Comparison of ENCODE assay signal across 8 mouse cellular contexts in the genomic region with DNA sequence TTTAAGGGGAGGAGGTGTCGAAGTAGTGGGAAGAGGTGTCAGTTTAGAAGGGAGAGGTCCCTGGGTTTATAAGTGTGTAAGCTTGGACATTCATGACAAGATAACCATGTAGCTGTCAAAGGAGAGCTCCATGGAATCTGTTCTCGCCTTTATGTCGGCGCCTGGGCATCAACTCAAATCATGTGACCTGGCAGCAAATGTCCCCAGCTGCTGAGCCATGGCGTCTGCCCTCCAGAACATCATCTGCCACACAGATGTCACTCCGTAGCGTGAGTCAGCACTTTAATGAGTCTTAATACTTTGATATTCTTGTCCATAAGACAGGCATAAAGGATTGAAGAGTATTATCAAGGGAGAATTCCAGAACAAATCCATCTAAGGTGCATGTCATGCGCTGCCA. TPM values are rescaled to one million over a fixed set of nuclear protein-coding genes. Genes with fewer than 3 reads are reported as not detected.
DNase-seq lines count a peak whose midpoint lies in the region; ATAC-seq and TF ChIP-seq lines count a peak whose summit lies in the region.

No protein-coding gene starts in this region.

- H3K36me3 ChIP-seq in kidney, adult 2 months (ENCODE audit: control insufficient read depth, insufficient read depth, low read length) = no peaks in the 10 kb centered on the region
- H3K36me3 ChIP-seq in midbrain, embryonic 14.5 days (ENCODE audit: control insufficient read depth, insufficient read depth, low read length) = no peaks in the 10 kb centered on the region
- H3K36me3 ChIP-seq in intestine, embryonic 15.5 days = no peaks in the 10 kb centered on the region

- no peak for TF ChIP-seq POLR2A in kidney, adult 2 months (IDR thresholded peaks at IDR 0.05; ENCODE audit: low read depth, low read length)

- no peaks in the 10 kb centered on the region for H3K27me3 ChIP-seq in kidney, adult 2 months (replicated peaks; ENCODE audit: control insufficient read depth, insufficient read depth, low read length)
- peaks cover 31% of the 10 kb centered on the region for H3K27me3 ChIP-seq in midbrain, embryonic 14.5 days (ENCODE audit: control insufficient read depth, insufficient read depth, low read length)
- peaks cover 36% of the 10 kb centered on the region for H3K27me3 ChIP-seq in intestine, embryonic 15.5 days (replicated peaks)

- H3K9me3 ChIP-seq in midbrain, embryonic 14.5 days (ENCODE audit: control insufficient read depth, low read length) = no peaks in the 10 kb centered on the region
- no peaks in the 10 kb centered on the region for H3K9me3 ChIP-seq in intestine, embryonic 15.5 days

- no peak overlapping the region for H3K9ac ChIP-seq in midbrain, embryonic 14.5 days (replicated peaks; ENCODE audit: low read length)
- H3K9ac ChIP-seq in intestine, embryonic 15.5 days = no peak overlapping the region

- H3K4me1 ChIP-seq in kidney, adult 2 months (ENCODE audit: control insufficient read depth, insufficient read depth, low read length) = peaks cover 8% of the 10 kb centered on the region
- H3K4me1 ChIP-seq in midbrain, embryonic 14.5 days (ENCODE audit: control insufficient read depth, insufficient read depth, low read length) = peaks cover 19% of the 10 kb centered on the region
- H3K4me1 ChIP-seq in intestine, embryonic 15.5 days (replicated peaks) = peaks cover 11% of the 10 kb centered on the region

- no peak overlapping the region for H3K27ac ChIP-seq in kidney, adult 2 months (ENCODE audit: insufficient read depth, low read depth, low read length)
- H3K27ac ChIP-seq in midbrain, embryonic 14.5 days (replicated peaks; ENCODE audit: low read depth, low read length) = no peak overlapping the region
- no peak overlapping the region for H3K27ac ChIP-seq in intestine, embryonic 15.5 days

- H3K4me2 ChIP-seq in midbrain, embryonic 14.5 days (ENCODE audit: low read length) = peak overlapping the region; percentile 66
- no peak overlapping the region for H3K4me2 ChIP-seq in intestine, embryonic 15.5 days (replicated peaks)

- DNase-seq in kidney, adult 2 months = peak; percentile 14
- no peak for DNase-seq in kidney, postnatal 25 days
- DNase-seq in cerebellum, postnatal 14 days = peak; percentile 50 to 57
- DNase-seq in heart, adult 9 months (ENCODE audit: low spot score in 2 of 2) = peak; percentile 39 to 57
- peak; percentile 41 for DNase-seq in midbrain, embryonic 14.5 days
- DNase-seq in spleen, postnatal 4 days (ENCODE audit: low spot score in 2 of 2) = no peak
- no peak for DNase-seq in frontal cortex, postnatal 25 days (ENCODE audit: low spot score in 2 of 2)

- no peak overlapping the region for H3K4me3 ChIP-seq in kidney, adult 2 months (ENCODE audit: insufficient read depth, low read depth, low read length)
- H3K4me3 ChIP-seq in midbrain, embryonic 14.5 days (replicated peaks; ENCODE audit: low read depth, low read length) = 0 out of 2 replicates have a peak overlapping the region, but pooled peaks have one; percentile 33
- H3K4me3 ChIP-seq in intestine, embryonic 15.5 days (replicated peaks) = no peak overlapping the region

- 45% methylated on average over 8 of the region's 8 CpGs for WGBS in kidney, adult 2 months
- 49% methylated on average over 8 of the region's 8 CpGs for WGBS in midbrain, embryonic 14.5 days
- WGBS in intestine, embryonic 15.5 days = 46% methylated on average over 8 of the region's 8 CpGs

- no peak for ATAC-seq in midbrain, embryonic 14.5 days (ENCODE audit: low FRiP score, low TSS enrichment)
- ATAC-seq in intestine, embryonic 15.5 days = no peak

- TF ChIP-seq CTCF in kidney, adult 2 months (conservative IDR thresholded peaks at IDR 0.05; ENCODE audit: insufficient read depth, insufficient read length, low read depth, low read length) = no peak

RNA-seq across cellular contexts. Expression of a gene that starts 50.8 kb away (rescaled TPM):
- polyA plus RNA-seq in kidney, adult 2 months (2012; rRNA removed) = 47.9 and 51.6 TPM in 2 replicates
- 57.3 and 82.8 TPM in 2 replicates for polyA plus RNA-seq in midbrain, embryonic 14.5 days (2014; fragmentation: Nextera tagmentation; extraction: Ambion mirVana)
- 128 and 131 TPM in 2 replicates for polyA plus RNA-seq in intestine, embryonic 15.5 days (2015; fragmentation: Nextera tagmentation; extraction: Ambion mirVana)

RNA-seq across cellular contexts. Expression of a gene that starts 51.7 kb away (rescaled TPM):
- 15.8 and 16.7 TPM in 2 replicates for polyA plus RNA-seq in kidney, adult 2 months (2012; rRNA removed)
- polyA plus RNA-seq in midbrain, embryonic 14.5 days (2014; fragmentation: Nextera tagmentation; extraction: Ambion mirVana) = 11.5 TPM in 2 replicates
- polyA plus RNA-seq in intestine, embryonic 15.5 days (2015; fragmentation: Nextera tagmentation; extraction: Ambion mirVana) = 4.0 and 4.6 TPM in 2 replicates

Comparison
In these comparisons a context has a peak if more than half of its experiments do, and no peak if none do; other contexts are left out.
1. DNase-seq: peak in kidney, adult 2 months (single experiment), cerebellum, postnatal 14 days (2 of 2), heart, adult 9 months (2 of 2) and midbrain, embryonic 14.5 days (single experiment); none in kidney, postnatal 25 days (0 of 2), spleen, postnatal 4 days (0 of 2) and frontal cortex, postnatal 25 days (0 of 2).